Mouse (Mus musculus) embryo, embryonic 9.5 days (tissue): ENCODE results near the gene Asb14.
"Not testable (repeated sequence)": the region's sequence is repeated elsewhere in the genome, so short reads cannot be mapped to it uniquely, and the experiment has no call there.

Experiments used
- DNase-seq: peaks from one replicate; pipeline ENCODE4 v3.0.0-alpha.2; 2017; ENCODE audit errors: extremely low spot score

Gene Asb14

DNA sequence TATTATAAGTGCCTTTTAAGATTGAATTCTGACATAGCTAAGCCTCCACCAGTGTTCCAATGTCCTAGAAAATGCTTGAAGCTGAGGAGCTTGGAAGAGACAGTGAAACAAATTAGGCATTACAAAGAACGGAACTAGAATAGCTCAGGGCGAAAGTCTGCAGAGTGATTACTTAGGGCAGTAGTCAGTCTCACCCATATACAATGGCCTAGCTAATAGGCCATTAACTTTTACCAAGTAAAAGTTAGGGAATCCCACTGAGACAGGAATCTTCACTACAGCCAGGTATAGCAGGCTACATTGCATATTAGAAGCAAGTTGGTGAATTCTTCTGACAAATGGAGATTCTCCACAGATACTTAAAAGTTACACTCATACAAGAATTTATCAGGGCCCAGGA is 61.8 kb downstream of the Asb14 start:
- not testable (repeated sequence) for DNase-seq

GRCm38 (mm10) chr14:26960518-26960917 is 66.2 kb downstream of the Asb14 start:
- DNase-seq: no peak
